Mouse (Mus musculus): ENCODE measurements around the gene Zfp993. TPM values are rescaled to one million over a fixed set of nuclear protein-coding genes. Genes with fewer than 3 reads are reported as not detected.
"Not testable (repeated sequence)": the region's sequence is repeated elsewhere in the genome, so short reads cannot be mapped to it uniquely, and the experiment has no call there.

The Zfp993 gene
- total RNA-seq (2014; fragmentation: Nextera tagmentation) (11.1 and 28.9 TPM in 2 replicates), total RNA-seq (2017) (10.1 and 11.0 TPM in 2 replicates), polyA plus RNA-seq (2012) (not detected in 2 replicates)

DNA sequence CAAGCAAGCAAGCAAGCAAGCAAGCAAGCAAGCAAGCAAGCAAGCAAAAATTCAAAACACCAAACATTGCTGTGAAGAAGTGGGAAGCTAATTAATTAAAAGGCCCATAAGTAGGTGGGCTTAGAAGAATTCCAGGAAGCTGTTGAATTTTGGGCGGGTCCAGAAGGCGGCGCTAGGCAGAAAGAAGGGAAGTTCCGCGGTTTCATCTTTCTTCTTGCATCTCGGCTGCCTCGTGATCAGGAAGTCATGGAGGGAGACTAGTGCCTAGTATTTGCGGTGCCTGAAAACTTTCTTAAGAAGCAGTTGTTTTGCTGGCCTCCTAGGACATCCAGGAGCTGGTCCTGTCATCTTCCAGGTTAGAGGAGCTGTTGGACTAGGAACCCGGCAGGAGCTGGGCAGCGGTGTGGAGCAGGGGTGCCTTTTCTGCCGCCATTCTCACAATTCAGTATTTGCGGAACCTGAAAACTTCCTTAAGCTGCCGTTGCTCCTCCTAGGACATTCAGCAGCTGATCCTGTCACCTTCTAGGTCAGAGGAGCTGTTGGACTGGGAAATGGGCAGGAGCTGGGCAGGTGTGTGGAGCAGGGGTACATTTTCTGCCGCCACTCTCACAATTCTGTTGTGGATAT lies at the start of gene Zfp993:
Gene Zfp993 (plus strand): TSS at position 188 of the 627 bp plus-strand sequence.
- not testable (repeated sequence) for H3K4me1 ChIP-seq (ENCODE audit: insufficient read depth, low read depth, low read length); H3K9me3 ChIP-seq (replicated peaks); DNase-seq (ENCODE audit: low spot score); H3K4me3 ChIP-seq (ENCODE audit: low read depth, low read length); H3K27me3 ChIP-seq (ENCODE audit: insufficient read depth, low read length); H3K36me3 ChIP-seq (replicated peaks)
- ATAC-seq (ENCODE audit: extremely low read depth, insufficient number of reproducible peaks, low FRiP score, poor library complexity, severe bottlenecking), result peak; percentile 73

- DNase-seq (ENCODE audit: low spot score); H3K27me3 ChIP-seq (ENCODE audit: insufficient read depth, low read length); H3K9me3 ChIP-seq (replicated peaks); H3K36me3 ChIP-seq (replicated peaks); H3K4me1 ChIP-seq (ENCODE audit: insufficient read depth, low read depth, low read length); ATAC-seq (ENCODE audit: extremely low read depth, insufficient number of reproducible peaks, low FRiP score, poor library complexity, severe bottlenecking); H3K4me3 ChIP-seq (ENCODE audit: low read depth, low read length): not testable (repeated sequence)
Observed at GRCm38 (mm10) chr4:146579905-146580873, 30.6 kb upstream of the Zfp993 start.

- not testable (repeated sequence) for H3K4me1 ChIP-seq (ENCODE audit: insufficient read depth, low read depth, low read length); H3K36me3 ChIP-seq (replicated peaks); H3K9me3 ChIP-seq (replicated peaks); DNase-seq (ENCODE audit: low spot score); ATAC-seq (ENCODE audit: extremely low read depth, insufficient number of reproducible peaks, low FRiP score, poor library complexity, severe bottlenecking); H3K27me3 ChIP-seq (ENCODE audit: insufficient read depth, low read length)
- peak overlapping the region; percentile 50; the same call in 1 of the 2 replicates for H3K4me3 ChIP-seq (ENCODE audit: low read depth, low read length)
Observed at GRCm38 (mm10) chr4:146603578-146604399, 7.0 kb upstream of the Zfp993 start.

DNA sequence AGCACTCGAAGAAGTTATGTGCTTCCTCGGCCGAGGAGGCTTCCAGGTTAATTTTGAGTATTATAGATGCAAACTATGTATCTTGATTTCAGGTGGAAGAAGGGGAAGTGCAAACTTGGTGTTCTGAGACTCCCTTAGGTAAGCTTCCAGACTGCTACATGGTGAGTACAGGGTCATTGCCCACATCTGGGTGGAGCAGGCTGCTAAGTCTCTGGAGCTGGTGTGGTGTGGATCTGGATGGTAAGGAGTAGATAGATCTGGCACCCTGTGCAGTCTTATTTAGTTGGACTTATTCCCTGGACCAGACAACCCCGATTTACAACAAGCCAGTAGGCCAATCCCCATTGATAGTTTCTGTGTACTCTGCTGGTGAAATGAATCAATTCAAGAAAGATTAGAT lies 33.6 kb downstream of the Zfp993 start:
- H3K36me3 ChIP-seq (replicated peaks); ATAC-seq (ENCODE audit: extremely low read depth, insufficient number of reproducible peaks, low FRiP score, poor library complexity, severe bottlenecking); DNase-seq (ENCODE audit: low spot score); H3K27me3 ChIP-seq (ENCODE audit: insufficient read depth, low read length); H3K4me1 ChIP-seq (ENCODE audit: insufficient read depth, low read depth, low read length); H3K4me3 ChIP-seq (ENCODE audit: low read depth, low read length); H3K9me3 ChIP-seq (replicated peaks): not testable (repeated sequence)

DNA sequence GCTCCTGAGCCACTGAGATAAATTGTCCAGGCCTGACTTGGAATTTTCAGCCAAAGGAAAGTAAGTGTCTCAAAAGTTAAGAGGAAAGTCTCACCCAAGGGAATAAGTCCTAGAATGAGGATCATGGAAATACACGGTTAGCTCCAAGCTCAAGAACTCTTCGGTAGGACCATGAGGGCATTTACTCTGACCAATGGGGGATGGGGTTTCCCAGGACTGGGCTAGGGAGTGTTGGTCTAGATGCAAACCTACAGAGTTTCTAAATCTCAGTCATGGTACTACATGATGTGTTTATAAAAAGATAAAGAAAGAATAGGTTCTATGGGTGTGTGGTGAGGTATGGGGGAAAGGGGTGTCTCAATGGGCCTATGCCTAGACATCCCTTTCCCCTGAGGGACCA lies 38.9 kb downstream of the Zfp993 start:
- not testable (repeated sequence) for H3K4me3 ChIP-seq (ENCODE audit: low read depth, low read length); H3K4me1 ChIP-seq (ENCODE audit: insufficient read depth, low read depth, low read length); H3K9me3 ChIP-seq (replicated peaks); ATAC-seq (ENCODE audit: extremely low read depth, insufficient number of reproducible peaks, low FRiP score, poor library complexity, severe bottlenecking); DNase-seq (ENCODE audit: low spot score); H3K36me3 ChIP-seq (replicated peaks); H3K27me3 ChIP-seq (ENCODE audit: insufficient read depth, low read length)

GRCm38 (mm10) chr4:146650115-146650514 lies 39.4 kb downstream of the Zfp993 start:
- not testable (repeated sequence) for DNase-seq (ENCODE audit: low spot score); ATAC-seq (ENCODE audit: extremely low read depth, insufficient number of reproducible peaks, low FRiP score, poor library complexity, severe bottlenecking); H3K4me3 ChIP-seq (ENCODE audit: low read depth, low read length)

GRCm38 (mm10) chr4:146650639-146651038 lies 39.9 kb downstream of the Zfp993 start:
- H3K4me3 ChIP-seq (ENCODE audit: low read depth, low read length); H3K27me3 ChIP-seq (ENCODE audit: insufficient read depth, low read length); H3K9me3 ChIP-seq (replicated peaks); H3K36me3 ChIP-seq (replicated peaks); H3K4me1 ChIP-seq (ENCODE audit: insufficient read depth, low read depth, low read length); DNase-seq (ENCODE audit: low spot score): not testable (repeated sequence)
- ATAC-seq (ENCODE audit: extremely low read depth, insufficient number of reproducible peaks, low FRiP score, poor library complexity, severe bottlenecking), result peak; percentile 35; the same call in 1 of the 2 replicates

More at GRCm38 (mm10) chr4:146650115-146650514, 39.4 kb downstream of the Zfp993 start:
- not testable (repeated sequence) for H3K4me1 ChIP-seq (ENCODE audit: insufficient read depth, low read depth, low read length); H3K27me3 ChIP-seq (ENCODE audit: insufficient read depth, low read length); H3K9me3 ChIP-seq (replicated peaks); H3K36me3 ChIP-seq (replicated peaks)

Other genes starting within 250 kb of the Zfp993 start
- gene Zfp992, start 161.9 kb upstream of the Zfp993 start, total RNA-seq (2014; fragmentation: Nextera tagmentation), result 11.9 and 16.5 TPM in 2 replicates
- 5.3 and 6.1 TPM in 2 replicates for gene Zfp992, start 161.9 kb upstream of the Zfp993 start, total RNA-seq (2017)
- gene Zfp992, start 161.9 kb upstream of the Zfp993 start, polyA plus RNA-seq (2012), result 0.33 and 0.53 TPM in 2 replicates
- gene Zfp981, start 108.9 kb upstream of the Zfp993 start, total RNA-seq (2014; fragmentation: Nextera tagmentation), result 1.5 TPM in 1 of 2 replicates, not detected in the other
- 0.23 and 0.33 TPM in 2 replicates for gene Zfp981, start 108.9 kb upstream of the Zfp993 start, total RNA-seq (2017)
- gene Zfp981, start 108.9 kb upstream of the Zfp993 start, polyA plus RNA-seq (2012), result not detected in 2 replicates